Mouse (Mus musculus): ENCODE results near the gene Ptgdr2. TPM values are rescaled to one million over a fixed set of nuclear protein-coding genes. Genes with fewer than 3 reads are reported as not detected.

Ptgdr2 gene
- polyA plus RNA-seq, 1 experiment from 2014 or later: not detected

GRCm38 (mm10) chr19:10901046-10901445 is 35.9 kb upstream of the Ptgdr2 start:
- Histone ChIP-seq H3K27me3 (ENCODE audit: insufficient read depth, low read length) (no peaks in the 10 kb centered on the region), H3K9ac (no peak overlapping the region), H3K27ac (ENCODE audit: low read depth) (no peak overlapping the region), H3K9me3 (ENCODE audit: low read depth, low read length) (no peaks in the 10 kb centered on the region), H3K4me2 (no peak overlapping the region), H3K4me1 (ENCODE audit: insufficient read depth) (peaks cover 4% of the 10 kb centered on the region; the same call in 1 of the 2 replicates), H3K4me3 (ENCODE audit: low read depth, low read length) (no peak overlapping the region), H3K36me3 (ENCODE audit: insufficient read depth) (peaks cover 83% of the 10 kb centered on the region)
- 88% methylated on average over 5 of the region's 5 CpGs for WGBS
- DNase-seq (no peak), ATAC-seq (ENCODE audit: insufficient read depth) (no peak)
- no peak for TF ChIP-seq CTCF (IDR thresholded peaks at IDR 0.05; ENCODE audit: low read depth)

- Histone ChIP-seq H3K27me3 (ENCODE audit: insufficient read depth, low read length) (no peaks in the 10 kb centered on the region), H3K9ac (no peak overlapping the region), H3K4me2 (no peak overlapping the region), H3K9me3 (ENCODE audit: low read depth, low read length) (no peaks in the 10 kb centered on the region), H3K4me3 (ENCODE audit: low read depth, low read length) (no peak overlapping the region), H3K27ac (ENCODE audit: low read depth) (peak overlapping the region; percentile 56; the same call in 1 of the 2 replicates), H3K4me1 (ENCODE audit: insufficient read depth) (no peaks in the 10 kb centered on the region), H3K36me3 (ENCODE audit: insufficient read depth) (peaks cover 79% of the 10 kb centered on the region)
- TF ChIP-seq CTCF (IDR thresholded peaks at IDR 0.05; ENCODE audit: low read depth): no peak
- ATAC-seq (ENCODE audit: insufficient read depth): no peak
- DNase-seq: no peak
- 76% methylated on average over 5 of the region's 5 CpGs for WGBS
Observed at GRCm38 (mm10) chr19:10904512-10904911, 32.4 kb upstream of the Ptgdr2 start.

DNA sequence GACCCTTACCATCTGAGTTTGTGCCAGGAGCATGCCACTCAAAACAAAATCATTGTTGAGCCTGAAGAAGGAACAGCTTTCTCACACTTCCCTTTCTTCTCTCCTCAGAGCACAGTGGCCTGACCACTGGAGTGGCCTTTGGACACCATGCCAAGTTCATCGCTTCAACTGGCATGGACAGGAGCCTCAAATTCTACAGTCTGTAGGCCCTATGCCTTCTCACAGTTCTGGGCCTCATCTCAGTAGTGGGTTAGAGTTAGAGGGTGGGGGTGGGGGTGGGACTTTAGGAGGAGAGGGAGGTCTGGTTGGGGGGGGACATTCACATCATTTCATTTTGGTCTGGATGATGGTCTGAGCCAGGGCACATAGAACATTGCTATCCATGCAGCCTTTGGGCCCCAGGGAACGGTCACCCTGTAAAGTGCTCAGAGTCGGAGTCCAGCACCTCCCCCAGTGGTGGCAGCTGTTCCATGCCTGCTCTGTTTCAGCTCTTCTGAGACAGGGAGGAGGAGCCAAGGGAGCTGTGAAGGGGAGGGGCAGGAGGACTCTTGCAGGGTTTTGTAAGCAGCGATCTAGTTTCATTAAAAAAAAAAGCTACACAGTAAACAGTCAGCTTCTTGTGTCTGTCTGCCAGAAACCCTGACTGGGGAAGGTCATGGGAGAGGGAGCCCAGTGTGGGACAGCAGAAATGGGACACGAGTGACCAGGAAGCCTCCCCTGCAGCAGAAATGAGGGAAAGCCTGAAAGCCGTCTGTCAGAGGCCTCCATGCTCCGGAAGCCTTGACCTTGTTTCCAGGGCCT is 31.8 kb upstream of the Ptgdr2 start:
- peaks cover 72% of the 10 kb centered on the region for H3K36me3 ChIP-seq (ENCODE audit: insufficient read depth)
- H3K27ac ChIP-seq (ENCODE audit: low read depth): peak overlapping the region; percentile 78
- H3K27me3 ChIP-seq (ENCODE audit: insufficient read depth, low read length): no peaks in the 10 kb centered on the region
- WGBS: 37% methylated on average over 7 of the region's 7 CpGs
- no peaks in the 10 kb centered on the region for H3K4me1 ChIP-seq (ENCODE audit: insufficient read depth)
- no peaks in the 10 kb centered on the region for H3K9me3 ChIP-seq (ENCODE audit: low read depth, low read length)
- peak overlapping the region; percentile 25; the same call in 1 of the 2 replicates for H3K4me2 ChIP-seq
- ATAC-seq (ENCODE audit: insufficient read depth) (peak; percentile 90), DNase-seq (peak; percentile 89)
- peak; percentile 26; the same call in 1 of the 2 replicates for TF ChIP-seq CTCF (IDR thresholded peaks at IDR 0.05; ENCODE audit: low read depth)
- H3K4me3 ChIP-seq (ENCODE audit: low read depth, low read length): no peak overlapping the region
- H3K9ac ChIP-seq: no peak overlapping the region

GRCm38 (mm10) chr19:10905728-10906000 is 31.3 kb upstream of the Ptgdr2 start:
- H3K9ac ChIP-seq: no peak overlapping the region
- WGBS: 51% methylated on average over 5 of the region's 5 CpGs

GRCm38 (mm10) chr19:10907891-10908290 is 29.1 kb upstream of the Ptgdr2 start:
- Histone ChIP-seq H3K4me3 (ENCODE audit: low read depth, low read length) (no peak overlapping the region), H3K4me2 (no peak overlapping the region), H3K27ac (ENCODE audit: low read depth) (no peak overlapping the region), H3K4me1 (ENCODE audit: insufficient read depth) (no peaks in the 10 kb centered on the region), H3K9ac (no peak overlapping the region), H3K27me3 (ENCODE audit: insufficient read depth, low read length) (no peaks in the 10 kb centered on the region), H3K9me3 (ENCODE audit: low read depth, low read length) (no peaks in the 10 kb centered on the region), H3K36me3 (ENCODE audit: insufficient read depth) (peaks cover 45% of the 10 kb centered on the region)
- WGBS: 51% methylated on average over 3 of the region's 3 CpGs
- DNase-seq (peak; percentile 71), ATAC-seq (ENCODE audit: insufficient read depth) (no peak)
- TF ChIP-seq CTCF (IDR thresholded peaks at IDR 0.05; ENCODE audit: low read depth): peak; percentile 78

More at GRCm38 (mm10) chr19:10905728-10906000, 31.3 kb upstream of the Ptgdr2 start:
- peaks cover 67% of the 10 kb centered on the region for H3K36me3 ChIP-seq (ENCODE audit: insufficient read depth)
- H3K9me3 ChIP-seq (ENCODE audit: low read depth, low read length): no peaks in the 10 kb centered on the region
- no peaks in the 10 kb centered on the region for H3K27me3 ChIP-seq (ENCODE audit: insufficient read depth, low read length)
- TF ChIP-seq CTCF (IDR thresholded peaks at IDR 0.05; ENCODE audit: low read depth): no peak
- no peak; the same call in 1 of the 2 replicates for ATAC-seq (ENCODE audit: insufficient read depth)
- DNase-seq: no peak
- H3K4me3 ChIP-seq (ENCODE audit: low read depth, low read length): no peak overlapping the region
- H3K4me1 ChIP-seq (ENCODE audit: insufficient read depth): no peaks in the 10 kb centered on the region
- peak overlapping the region; percentile 78 for H3K27ac ChIP-seq (ENCODE audit: low read depth)
- peak overlapping the region; percentile 25; the same call in 1 of the 2 replicates for H3K4me2 ChIP-seq

DNA sequence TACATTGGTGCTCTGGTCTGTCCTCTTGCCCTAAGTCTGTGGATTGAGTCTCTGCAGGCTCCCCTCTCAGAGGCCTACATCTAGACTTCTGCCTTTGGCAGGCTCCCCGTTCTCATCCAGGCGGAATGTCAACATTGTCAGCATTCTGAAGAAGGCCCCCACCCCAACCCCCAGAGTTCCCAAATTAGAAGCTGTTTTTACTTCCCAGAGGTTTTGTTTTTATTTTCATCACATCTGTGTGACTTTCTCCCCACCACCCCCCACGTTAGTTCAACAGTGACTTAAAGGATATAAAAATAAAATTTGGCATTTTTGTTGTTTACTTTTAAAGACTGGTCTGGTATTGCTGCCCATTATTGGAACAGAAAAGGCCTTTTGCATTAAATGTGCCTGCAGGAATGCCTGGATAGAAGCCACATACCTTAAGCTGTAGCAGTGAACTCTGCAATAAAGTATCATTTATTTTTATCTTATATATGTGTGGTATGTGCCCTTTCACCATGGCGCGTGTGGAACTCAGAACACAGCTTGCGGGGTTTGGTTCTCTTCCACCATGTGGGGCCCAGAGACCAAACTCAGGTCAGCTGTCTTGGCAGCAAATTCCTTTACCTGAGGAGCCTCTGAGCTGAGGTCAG is 27.8 kb upstream of the Ptgdr2 start:
- Histone ChIP-seq H3K27ac (ENCODE audit: low read depth) (peak overlapping the region; percentile 89), H3K9me3 (ENCODE audit: low read depth, low read length) (no peaks in the 10 kb centered on the region), H3K27me3 (ENCODE audit: insufficient read depth, low read length) (no peaks in the 10 kb centered on the region), H3K4me2 (no peak overlapping the region), H3K9ac (no peak overlapping the region), H3K4me3 (ENCODE audit: low read depth, low read length) (no peak overlapping the region), H3K4me1 (ENCODE audit: insufficient read depth) (no peaks in the 10 kb centered on the region), H3K36me3 (ENCODE audit: insufficient read depth) (peaks cover 32% of the 10 kb centered on the region)
- whole genome bisulfite sequencing: 46% methylated on average over 6 of the region's 6 CpGs
- peak; percentile 50 for ATAC-seq (ENCODE audit: insufficient read depth)
- peak; percentile 77 for DNase-seq
- no peak for TF ChIP-seq CTCF (IDR thresholded peaks at IDR 0.05; ENCODE audit: low read depth)

- Histone ChIP-seq H3K27ac (ENCODE audit: low read depth) (no peak overlapping the region), H3K9ac (no peak overlapping the region), H3K4me1 (ENCODE audit: insufficient read depth) (no peaks in the 10 kb centered on the region), H3K9me3 (ENCODE audit: low read depth, low read length) (no peaks in the 10 kb centered on the region), H3K4me3 (ENCODE audit: low read depth, low read length) (no peak overlapping the region), H3K4me2 (no peak overlapping the region), H3K27me3 (ENCODE audit: insufficient read depth, low read length) (no peaks in the 10 kb centered on the region), H3K36me3 (ENCODE audit: insufficient read depth) (no peaks in the 10 kb centered on the region)
- TF ChIP-seq CTCF (IDR thresholded peaks at IDR 0.05; ENCODE audit: low read depth): no peak
- ATAC-seq (ENCODE audit: insufficient read depth) (no peak), DNase-seq (no peak)
- 53% methylated on average over 7 of the region's 7 CpGs for WGBS
Observed at GRCm38 (mm10) chr19:10914291-10914690, 22.7 kb upstream of the Ptgdr2 start.

Measured in lung, embryonic 14.5 days (tissue).